In genomic region chr13:94115476-94115875, GRCm38 (mm10) we compare ENCODE assay signal across 9 mouse cellular contexts. TPM values are rescaled to one million over a fixed set of nuclear protein-coding genes. Genes with fewer than 3 reads are reported as not detected.
A peak's percentile ranks its signal among the peaks of the same experiment; 100 is the strongest.
DNase-seq lines count a peak whose midpoint lies in the region; ATAC-seq lines count a peak whose summit lies in the region.
"Had no signal": no experiment of that assay in that cellular context is flagged by ENCODE, and none has a peak within 500 bp of the region (broad histone marks: within the 10 kb centered on the region; RNA-seq: fewer than 3 reads in every experiment).

No protein-coding gene starts in this region.

- no peak for ATAC-seq in cerebellum, adult (ENCODE audit: insufficient number of reproducible peaks, low FRiP score, low TSS enrichment)
- no peak for ATAC-seq in megakaryocyte, adult 5-6 weeks (ENCODE audit: poor library complexity, severe bottlenecking)
- no peak for ATAC-seq in midbrain, embryonic 13.5 days

- H3K4me3 ChIP-seq in midbrain, embryonic 13.5 days (replicated peaks): no peak overlapping the region

- no peaks in the 10 kb centered on the region for H3K36me3 ChIP-seq in midbrain, embryonic 13.5 days

- no peak overlapping the region for H3K4me2 ChIP-seq in midbrain, embryonic 13.5 days (replicated peaks)

- no peak overlapping the region for H3K27ac ChIP-seq in midbrain, embryonic 13.5 days
- H3K27ac ChIP-seq: macrophage had no signal

- 67% methylated on average over 4 of the region's 4 CpGs for WGBS in midbrain, embryonic 13.5 days

- H3K4me1 ChIP-seq in midbrain, embryonic 13.5 days (replicated peaks): no peaks in the 10 kb centered on the region

- peak; percentile 9 for DNase-seq in cerebellum, adult 11-12 months
- DNase-seq in retina, postnatal 1 day: peak; percentile 25
- DNase-seq in retina, embryonic 14.5 days (ENCODE audit: low spot score): no peak
- peak; percentile 72 for DNase-seq in kidney, adult 9 months
- peak; percentile 63 for DNase-seq in right cerebral cortex, postnatal 14 days

- no peak overlapping the region for H3K9ac ChIP-seq in midbrain, embryonic 13.5 days (replicated peaks)

- no peaks in the 10 kb centered on the region for H3K27me3 ChIP-seq in midbrain, embryonic 13.5 days

- H3K9me3 ChIP-seq in midbrain, embryonic 13.5 days: no peaks in the 10 kb centered on the region; the same call in 1 of the 2 replicates

RNA-seq across cellular contexts. Expression of gene Lhfpl2, which starts 57.9 kb away (rescaled TPM):
- total RNA-seq in megakaryocyte, adult 5-6 weeks (2015): 2.4 and 2.7 TPM in 2 replicates
- total RNA-seq in megakaryocyte, adult 5-6 weeks (2017): 2.9 and 3.9 TPM in 2 replicates
- polyA plus RNA-seq in midbrain, embryonic 13.5 days (2015; fragmentation: Nextera tagmentation; extraction: Ambion mirVana): 10.1 and 11.9 TPM in 2 replicates
